Mouse (Mus musculus) kidney, adult 2 months (tissue): ENCODE measurements at regions not wholly inside any gene's neighbourhood (a gene's known extent, or its start where the extent isn't known, plus 50 kb on each side); places are given as distances from the start of the nearest gene placed in this dataset.

Source experiments
- DNase-seq: peaks from one replicate; pipeline ENCODE4 v3.0.0; 2021
- H3K27ac ChIP-seq: fragments of 200-500 bp; 2 replicates; pipeline ENCODE4 v1.5.1; 2012; ENCODE audit warnings: low read depth, low read length, control low read depth, inconsistent platforms; ENCODE audit not compliant: insufficient read depth
- H3K27me3 ChIP-seq: fragments of 200-500 bp; replicated peaks from 2 replicates; pipeline ENCODE4 v1.6.1; 2012; ENCODE audit warnings: mild to moderate bottlenecking, moderate library complexity, low read length, inconsistent platforms; ENCODE audit not compliant: control insufficient read depth, insufficient read depth
- H3K36me3 ChIP-seq: fragments of 200-500 bp; 2 replicates; pipeline ENCODE4 v1.6.1; 2012; ENCODE audit warnings: mild to moderate bottlenecking, moderate library complexity, low read length, inconsistent platforms; ENCODE audit not compliant: control insufficient read depth, insufficient read depth
- H3K4me1 ChIP-seq: fragments of 200-500 bp; 2 replicates; pipeline ENCODE4 v1.6.1; 2011; ENCODE audit warnings: low read length; ENCODE audit not compliant: control insufficient read depth, insufficient read depth
- H3K4me3 ChIP-seq: fragments of 200-500 bp; 2 replicates; pipeline ENCODE4 v1.5.1; 2011; ENCODE audit warnings: mild to moderate bottlenecking, low read depth, low read length, control low read depth; ENCODE audit not compliant: insufficient read depth
- CTCF ChIP-seq: fragments of 200-500 bp; conservative IDR thresholded peaks from 2 replicates; pipeline ENCODE4 v1.5.1; 2011; ENCODE audit warnings: low read depth, mild to moderate bottlenecking, control low read depth, low read length, moderate library complexity, mixed read lengths; ENCODE audit not compliant: insufficient read depth, insufficient read length
- POLR2A ChIP-seq: fragments of 200-500 bp; IDR thresholded peaks from one replicate; pipeline ENCODE4 v1.6.1; 2011; ENCODE audit warnings: low read depth, low read length, control low read depth
- WGBS: fragments of 180-500 bp; shearing (Covaris S2); methylation state at CpG from one replicate; pipeline ENCODE4 v1.1.7; 2018; 5-methylcytosine and 5-hydroxymethylcytosine counted together

DNA sequence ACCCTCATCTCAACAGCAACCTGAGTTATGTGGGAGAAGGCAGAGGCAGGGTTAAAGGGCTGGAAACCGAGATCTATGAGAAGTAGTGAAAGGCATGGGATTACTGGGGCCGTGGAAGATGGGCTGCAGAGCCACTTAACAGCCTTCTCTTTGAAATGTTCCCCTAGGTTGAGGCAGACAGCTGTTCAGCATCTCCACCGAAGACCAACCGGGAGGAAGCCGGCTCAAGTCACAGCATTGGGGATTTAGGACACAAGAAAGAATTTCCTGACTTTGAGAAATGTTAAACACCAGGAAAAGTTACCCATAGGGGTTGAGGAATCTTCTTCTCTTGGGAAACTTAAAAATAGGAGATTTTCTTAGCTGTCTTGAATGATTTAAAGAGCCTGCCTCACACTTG, 283.4 kb upstream of the Pard3b start:
- H3K36me3 ChIP-seq: no peaks in the 10 kb centered on the region
- WGBS: 30% methylated on average over 5 of the region's 5 CpGs
- DNase-seq: no peak
- no peak for TF ChIP-seq CTCF
- TF ChIP-seq POLR2A: no peak
- no peaks in the 10 kb centered on the region; the same call in 1 of the 2 replicates for H3K27me3 ChIP-seq
- H3K4me1 ChIP-seq: no peaks in the 10 kb centered on the region
- no peak overlapping the region for H3K27ac ChIP-seq
- H3K4me3 ChIP-seq: no peak overlapping the region

DNA sequence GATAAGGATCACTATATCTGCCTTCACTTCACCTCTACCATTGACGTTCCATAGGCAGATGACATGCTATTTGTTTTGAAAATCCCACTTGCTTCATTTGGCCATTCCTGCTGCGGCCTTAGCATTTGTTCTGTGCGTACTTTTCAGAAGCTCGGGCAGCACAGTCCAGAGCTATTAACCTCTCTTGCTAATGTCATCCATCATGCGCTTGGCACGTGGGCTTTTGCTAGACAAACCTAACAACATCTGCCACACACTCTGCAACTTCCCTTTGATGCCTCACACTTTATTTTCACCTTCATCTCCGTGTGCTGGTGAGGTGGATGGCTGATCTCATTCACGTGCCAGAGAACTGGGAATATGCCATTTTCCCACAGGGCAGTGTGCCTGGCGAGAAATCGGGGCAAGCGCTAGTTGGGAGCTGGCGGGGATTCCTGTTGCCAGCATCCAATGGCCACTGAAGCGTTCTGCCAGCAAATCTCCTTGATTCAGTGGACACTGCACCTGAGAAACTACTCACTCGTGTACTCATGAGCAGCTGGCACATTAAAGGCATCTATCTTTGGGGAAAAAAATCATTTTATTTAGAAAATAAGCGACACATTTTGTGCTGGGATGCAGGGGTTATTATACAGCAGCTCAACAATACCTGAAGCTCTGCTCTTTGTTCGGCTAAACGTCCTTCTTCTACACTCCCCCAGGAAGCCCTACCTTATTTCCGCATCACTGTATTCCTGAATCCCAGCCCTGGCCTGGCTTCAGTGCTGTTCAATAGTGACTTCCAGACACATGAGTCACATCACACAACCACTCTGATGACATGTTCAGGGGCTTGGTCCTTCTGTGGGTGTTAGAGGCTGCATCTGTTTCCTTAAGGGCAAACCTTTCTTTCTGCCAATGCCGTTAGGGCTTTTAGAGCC, 279.4 kb upstream of the Pard3b start:
- Histone ChIP-seq H3K4me3 (no peak overlapping the region), H3K27ac (no peak overlapping the region), H3K36me3 (no peaks in the 10 kb centered on the region), H3K27me3 (no peaks in the 10 kb centered on the region; the same call in 1 of the 2 replicates), H3K4me1 (no peaks in the 10 kb centered on the region)
- 50% methylated on average over 19 of the region's 19 CpGs for WGBS
- no peak for DNase-seq
- no peak for TF ChIP-seq POLR2A
- no peak for TF ChIP-seq CTCF

DNA sequence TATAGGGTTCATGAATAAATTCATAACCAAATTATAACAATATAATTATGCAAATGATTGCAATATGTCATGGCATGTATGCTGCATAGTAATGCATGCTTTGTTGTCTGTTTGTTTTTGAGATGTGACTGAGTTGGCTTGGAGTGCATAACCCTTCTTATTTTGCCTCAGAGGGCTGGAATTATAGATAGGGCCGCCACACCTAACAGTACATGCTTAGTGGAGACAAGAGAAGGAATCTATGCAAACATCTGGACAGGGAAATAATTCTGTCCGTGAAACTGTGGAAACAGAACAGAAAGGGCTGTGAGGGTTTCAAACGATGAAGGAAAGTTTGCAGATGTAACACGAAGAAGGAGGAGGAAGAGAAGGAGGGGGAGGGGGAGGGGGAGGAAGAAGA, 266.0 kb upstream of the Pard3b start:
- WGBS: 45% methylated on average over 4 of the region's 4 CpGs
- H3K27ac ChIP-seq: no peak overlapping the region
- H3K36me3 ChIP-seq: no peaks in the 10 kb centered on the region
- no peaks in the 10 kb centered on the region; the same call in 1 of the 2 replicates for H3K4me1 ChIP-seq
- no peaks in the 10 kb centered on the region for H3K27me3 ChIP-seq
- TF ChIP-seq CTCF (no peak), POLR2A (no peak)
- DNase-seq: no peak
- H3K4me3 ChIP-seq: no peak overlapping the region

DNA sequence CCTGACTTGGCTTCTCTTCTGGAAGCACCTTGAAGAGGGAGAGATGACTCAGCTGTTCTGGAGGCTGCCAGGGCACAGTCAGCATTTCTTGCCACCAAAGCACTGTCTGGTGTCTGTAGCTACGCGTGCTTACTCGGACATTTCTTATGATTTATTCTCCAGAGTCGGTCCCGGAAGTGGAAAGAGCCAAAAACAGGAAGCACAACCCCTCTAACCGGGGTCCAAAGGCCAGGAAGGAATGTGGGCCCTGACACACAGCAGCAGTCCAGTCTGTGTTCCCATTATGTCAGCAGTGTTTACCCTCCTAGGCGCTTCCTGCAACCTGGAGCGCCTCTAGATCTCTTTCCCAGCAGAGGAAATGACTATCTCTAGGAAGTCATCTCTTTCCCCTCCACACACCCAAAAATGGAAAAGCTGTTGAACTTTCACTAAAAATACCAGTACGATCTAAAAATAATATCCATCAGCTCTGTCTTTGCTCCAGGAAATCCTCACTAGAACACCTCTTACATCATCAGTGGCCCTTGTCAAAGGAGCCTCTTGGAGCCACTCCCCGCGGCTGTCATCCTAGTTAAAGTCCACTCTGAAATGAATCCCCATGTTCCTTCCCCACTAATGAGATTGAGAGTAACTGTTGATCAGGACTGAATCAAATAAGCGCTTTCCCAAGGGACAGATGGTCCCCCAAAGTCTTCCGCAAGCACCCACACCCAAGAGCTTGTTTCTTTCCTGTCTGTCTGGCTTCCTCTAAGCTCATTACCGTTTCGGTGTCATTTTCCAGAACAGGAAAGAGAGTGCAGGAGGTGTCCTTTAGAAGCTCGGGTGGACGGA, 264.7 kb upstream of the Pard3b start:
- 47% methylated on average over 17 of the region's 17 CpGs for WGBS
- no peak for TF ChIP-seq CTCF
- no peak for TF ChIP-seq POLR2A
- no peak overlapping the region for H3K4me3 ChIP-seq
- DNase-seq: peak; percentile 87
- H3K4me1 ChIP-seq: peaks cover 2% of the 10 kb centered on the region; the same call in 1 of the 2 replicates
- peak overlapping the region; percentile 66 for H3K27ac ChIP-seq
- no peaks in the 10 kb centered on the region for H3K27me3 ChIP-seq
- no peaks in the 10 kb centered on the region for H3K36me3 ChIP-seq

DNA sequence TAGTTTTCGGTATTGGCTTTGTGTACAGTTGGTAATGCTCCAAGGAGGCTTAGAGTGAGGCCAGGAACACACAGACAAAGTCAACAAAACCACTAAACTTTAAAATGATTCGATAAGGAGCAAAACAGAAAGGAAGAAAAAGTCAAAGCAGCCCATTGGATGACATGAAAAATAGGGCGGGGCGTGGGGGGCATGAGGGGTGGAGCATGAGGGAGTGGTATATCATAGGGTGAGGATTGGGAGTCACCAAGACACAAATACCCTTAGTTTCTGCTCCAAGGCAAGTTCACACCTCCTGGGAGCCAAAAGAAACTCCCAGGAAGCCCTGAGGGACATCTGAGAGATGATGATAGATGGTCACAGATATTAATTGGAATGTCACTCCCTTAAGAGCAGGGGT, 262.2 kb upstream of the Pard3b start:
- Histone ChIP-seq H3K36me3 (no peaks in the 10 kb centered on the region), H3K4me1 (peaks cover 2% of the 10 kb centered on the region; the same call in 1 of the 2 replicates), H3K27me3 (no peaks in the 10 kb centered on the region; the same call in 1 of the 2 replicates), H3K4me3 (no peak overlapping the region), H3K27ac (no peak overlapping the region)
- DNase-seq: no peak
- TF ChIP-seq POLR2A (no peak), CTCF (no peak)
- 49% methylated on average over 4 of the region's 4 CpGs for WGBS

DNA sequence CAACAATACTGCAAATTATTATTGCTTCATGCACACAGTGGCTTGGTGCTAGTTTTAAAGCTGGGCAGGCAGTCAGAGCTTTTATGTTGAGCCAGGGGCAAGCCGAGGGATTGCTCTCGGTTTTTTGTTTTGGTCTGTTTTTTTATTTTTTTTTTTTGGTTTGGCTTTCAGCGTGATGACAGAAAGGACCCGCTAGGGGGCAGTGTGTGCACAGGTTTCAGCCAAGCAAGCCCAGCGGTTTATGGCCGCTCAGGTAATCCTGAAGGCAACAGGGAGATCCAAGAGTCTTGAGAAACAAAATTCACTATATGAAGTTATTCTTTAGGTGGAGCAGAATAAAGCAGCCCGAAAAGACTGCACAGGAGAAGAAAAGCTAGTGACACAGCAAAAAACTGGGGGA, 261.6 kb upstream of the Pard3b start:
- Histone ChIP-seq H3K27ac (no peak overlapping the region), H3K4me1 (peaks cover 2% of the 10 kb centered on the region; the same call in 1 of the 2 replicates), H3K27me3 (no peaks in the 10 kb centered on the region; the same call in 1 of the 2 replicates), H3K36me3 (no peaks in the 10 kb centered on the region), H3K4me3 (no peak overlapping the region)
- DNase-seq: peak; percentile 70
- 3% methylated on average over 7 of the region's 7 CpGs for WGBS
- TF ChIP-seq CTCF (peak; percentile 81), POLR2A (no peak)
